Mouse (Mus musculus): ENCODE results near the gene Elmsan1.

The Elmsan1 gene

DNA sequence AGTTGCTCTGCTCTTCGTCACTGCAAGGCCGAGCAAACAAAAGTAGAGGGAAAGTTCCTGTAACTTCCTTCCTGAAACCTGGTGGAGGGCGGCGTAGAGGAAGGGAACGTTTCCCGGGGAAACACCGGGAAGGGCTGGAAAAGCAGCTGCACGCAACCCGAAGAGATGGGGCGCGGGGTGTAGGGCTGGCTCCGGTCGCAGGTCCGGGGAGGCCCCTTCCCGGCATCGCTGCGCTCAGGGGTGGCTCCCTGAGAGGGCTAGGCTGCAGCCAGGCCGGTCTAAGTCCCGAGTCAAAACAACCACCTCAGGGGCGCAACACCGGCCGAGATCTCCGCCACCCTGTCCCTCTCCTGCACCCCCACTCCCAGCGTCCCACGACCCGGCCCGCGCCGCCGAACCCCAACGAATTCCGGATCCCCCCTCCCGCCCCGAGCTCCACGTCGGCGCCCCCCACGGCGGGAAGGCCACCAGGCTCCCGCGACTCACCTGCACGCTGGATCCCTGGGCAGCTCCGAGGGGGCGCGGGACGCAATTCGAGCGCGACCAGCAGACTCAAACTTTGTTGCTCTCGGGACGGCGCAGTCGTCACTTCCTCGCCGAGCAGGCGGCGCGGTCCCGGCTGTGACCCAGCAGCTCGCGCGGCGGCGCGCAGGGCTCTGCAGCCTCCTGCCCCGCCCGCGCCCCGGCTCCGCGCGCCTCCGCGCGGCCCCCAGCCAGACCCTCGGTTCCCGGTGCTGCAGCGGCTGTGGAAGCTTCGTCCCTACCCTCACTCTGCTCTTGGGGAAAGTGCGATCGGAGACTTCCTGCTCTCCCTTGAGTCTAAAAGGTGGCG is at the start of gene Elmsan1:
Gene Elmsan1 (minus strand): TSS at position 593 of the 832 bp plus-strand sequence.
- WGBS: under 1% methylated on average over 82 of the region's 82 CpGs

DNA sequence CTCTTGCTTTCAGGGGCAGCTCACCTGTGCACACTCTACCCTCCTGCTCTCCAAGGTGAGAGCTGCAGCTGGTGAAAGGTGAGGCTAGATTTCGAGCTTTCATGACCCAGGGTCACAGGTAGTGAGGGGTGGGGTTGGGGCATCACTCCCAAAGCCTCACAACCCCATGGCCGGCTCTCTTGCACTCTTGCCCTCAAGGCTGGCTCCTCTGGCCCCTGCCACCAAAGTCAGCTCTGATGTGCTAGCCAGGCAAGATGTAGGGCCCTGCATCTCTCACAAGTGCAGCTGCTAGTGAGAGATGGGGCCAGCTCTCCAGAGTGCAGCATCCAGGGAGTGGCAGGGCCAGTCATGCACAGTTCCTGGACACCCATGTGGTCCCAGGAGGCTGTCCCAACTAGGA is 48.6 kb upstream of the Elmsan1 start:
- WGBS: 65% methylated on average over 2 of the region's 2 CpGs

DNA sequence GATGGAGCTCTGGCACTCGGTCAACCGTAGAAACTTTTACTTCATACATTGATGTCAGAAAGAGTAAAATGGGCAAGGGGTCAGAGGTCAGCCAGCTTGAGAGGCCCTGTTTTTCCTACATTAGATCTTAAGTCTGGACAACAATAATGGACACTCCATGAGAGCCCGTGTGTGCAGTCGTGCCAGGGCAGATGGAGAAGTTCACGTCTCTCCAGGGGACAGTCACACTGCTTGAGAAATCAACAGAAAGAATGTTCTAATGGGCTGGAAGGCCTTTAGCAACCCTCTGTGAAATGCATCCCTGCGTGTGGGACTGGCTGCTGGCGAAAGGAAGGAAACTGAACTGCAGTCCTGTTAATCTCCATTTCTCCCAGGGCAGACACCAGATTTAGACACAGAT is 41.7 kb upstream of the Elmsan1 start:
- 79% methylated on average over 7 of the region's 7 CpGs for WGBS

DNA sequence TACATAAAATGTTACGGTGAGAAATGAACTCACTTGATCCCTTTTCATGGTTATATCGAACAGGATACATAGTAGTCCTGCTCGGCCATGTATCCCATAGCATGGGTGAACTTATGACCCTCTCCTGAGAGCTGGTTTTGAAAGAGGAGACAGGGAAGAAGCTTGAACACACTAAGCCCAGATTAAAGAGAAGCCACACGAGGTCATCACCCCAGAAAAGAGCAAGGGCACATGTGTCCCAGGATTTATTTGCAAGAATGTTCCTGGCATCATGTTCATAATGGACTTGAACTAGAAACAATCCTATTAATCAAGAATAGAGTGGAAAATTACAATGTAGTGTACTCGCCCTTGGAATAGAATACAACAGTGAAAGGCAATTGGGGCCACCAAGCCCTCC is 36.2 kb upstream of the Elmsan1 start:
- 87% methylated on average over 5 of the region's 5 CpGs for WGBS

DNA sequence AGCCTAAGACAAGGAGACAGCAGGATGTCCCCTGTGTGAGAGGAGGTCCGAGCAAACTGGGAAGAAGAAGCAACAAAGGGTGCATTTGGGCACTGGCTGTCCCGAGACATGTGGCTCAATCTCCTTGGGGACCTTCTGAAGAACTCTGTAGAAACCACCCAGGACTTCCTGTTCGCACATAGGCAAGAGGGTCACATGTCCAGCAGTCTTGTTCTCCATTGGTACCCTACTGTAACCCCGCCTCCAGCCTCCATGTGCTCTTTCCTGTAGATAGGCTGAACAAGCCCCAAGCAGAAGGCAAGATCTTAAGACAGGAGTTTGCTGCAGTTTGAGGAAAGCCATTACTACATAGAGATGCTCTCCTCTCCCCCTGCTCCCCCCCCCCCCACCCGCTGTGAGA is 34.1 kb upstream of the Elmsan1 start:
- 91% methylated on average over 5 of the region's 5 CpGs for WGBS

DNA sequence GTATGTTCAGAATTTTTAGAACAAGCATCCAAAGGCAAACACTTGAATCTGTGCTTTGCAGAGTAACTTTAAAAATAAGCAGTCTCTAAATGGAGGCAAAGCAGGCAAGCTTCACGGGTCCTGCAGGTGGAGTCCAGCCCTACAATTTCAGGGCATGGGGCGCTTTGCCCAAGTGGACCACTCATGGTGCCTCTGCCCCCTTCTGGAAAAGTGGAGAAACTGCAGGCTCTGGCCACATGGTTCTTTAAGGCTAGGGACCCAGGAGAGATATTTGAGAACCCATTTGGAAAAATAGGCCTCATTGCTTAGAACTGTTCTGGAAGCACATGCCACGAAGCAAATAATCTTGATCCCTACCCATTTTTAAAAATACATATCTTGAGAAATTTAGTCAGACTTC is 30.5 kb upstream of the Elmsan1 start:
- WGBS: 25% methylated on average over 3 of the region's 3 CpGs

DNA sequence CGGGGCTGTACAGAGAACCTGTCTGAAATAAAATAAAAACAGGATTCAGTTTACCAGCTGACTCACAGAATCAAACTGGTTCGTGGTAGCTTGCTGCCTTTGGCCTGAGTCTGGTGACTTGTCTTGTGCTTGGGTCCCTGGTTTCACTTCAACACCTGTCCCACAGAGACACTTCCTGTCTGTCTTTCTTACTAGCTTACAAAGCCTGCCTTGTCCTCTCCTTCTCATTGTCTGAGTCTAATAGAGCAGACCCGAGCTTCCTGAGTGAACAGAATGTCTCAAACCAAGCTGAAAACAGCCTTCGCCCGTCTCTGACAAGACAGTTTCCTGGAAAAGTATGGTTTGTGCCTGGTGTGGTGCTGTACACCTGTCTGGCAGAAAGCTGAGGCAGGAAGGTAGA is 27.0 kb upstream of the Elmsan1 start:
- WGBS: 71% methylated on average over 5 of the region's 5 CpGs

DNA sequence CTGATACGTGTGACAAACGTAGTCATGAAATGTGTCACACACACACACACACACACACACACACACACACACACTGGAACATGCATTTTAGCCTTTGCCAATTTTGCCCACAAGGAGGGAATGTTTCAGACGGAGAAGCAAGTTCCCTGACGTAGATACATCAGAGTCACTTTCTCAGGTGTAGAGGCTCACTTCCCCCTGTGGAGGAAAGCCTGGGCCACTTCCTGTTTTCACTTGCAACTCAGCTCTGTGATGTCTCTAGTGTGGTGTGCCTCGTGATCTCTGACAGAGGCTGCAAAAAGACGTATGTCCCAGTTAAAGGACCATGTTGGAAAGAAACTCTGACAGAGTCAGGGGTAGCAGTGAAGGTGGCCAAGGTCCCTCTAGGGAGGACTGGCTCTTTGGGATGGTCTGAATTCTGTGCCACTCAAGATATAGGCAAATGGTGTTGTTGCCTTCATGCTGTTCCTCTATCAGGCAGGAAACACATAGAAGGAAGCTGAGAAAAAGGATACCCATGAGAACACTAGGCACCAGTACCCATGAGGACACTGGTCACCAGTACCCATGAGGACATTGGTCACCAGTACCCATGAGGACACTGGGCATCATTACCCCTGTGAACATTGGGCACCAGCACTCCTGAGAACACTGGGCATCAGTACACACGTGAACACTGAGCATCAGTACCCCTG is 24.5 kb upstream of the Elmsan1 start:
- 83% methylated on average over 7 of the region's 7 CpGs for WGBS

DNA sequence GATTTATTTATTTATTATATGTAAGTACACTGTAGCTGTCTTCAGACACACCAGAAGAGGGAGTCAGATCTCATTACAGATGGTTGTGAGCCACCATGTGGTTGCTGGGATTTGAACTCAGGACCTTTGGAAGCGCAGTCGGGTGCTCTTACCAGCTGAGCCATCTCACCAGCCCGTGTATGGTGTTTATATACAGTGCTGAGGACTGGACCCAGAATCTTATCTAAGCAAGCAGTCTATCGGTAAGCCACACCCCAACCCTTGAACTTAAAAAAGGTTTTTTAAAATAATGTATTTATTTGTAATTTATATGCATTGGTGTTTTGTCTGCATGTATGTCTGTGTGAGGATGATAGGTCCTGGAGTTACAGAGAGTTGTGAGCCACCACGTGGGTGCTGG is 18.4 kb upstream of the Elmsan1 start:
- WGBS: 94% methylated on average over 5 of the region's 5 CpGs

DNA sequence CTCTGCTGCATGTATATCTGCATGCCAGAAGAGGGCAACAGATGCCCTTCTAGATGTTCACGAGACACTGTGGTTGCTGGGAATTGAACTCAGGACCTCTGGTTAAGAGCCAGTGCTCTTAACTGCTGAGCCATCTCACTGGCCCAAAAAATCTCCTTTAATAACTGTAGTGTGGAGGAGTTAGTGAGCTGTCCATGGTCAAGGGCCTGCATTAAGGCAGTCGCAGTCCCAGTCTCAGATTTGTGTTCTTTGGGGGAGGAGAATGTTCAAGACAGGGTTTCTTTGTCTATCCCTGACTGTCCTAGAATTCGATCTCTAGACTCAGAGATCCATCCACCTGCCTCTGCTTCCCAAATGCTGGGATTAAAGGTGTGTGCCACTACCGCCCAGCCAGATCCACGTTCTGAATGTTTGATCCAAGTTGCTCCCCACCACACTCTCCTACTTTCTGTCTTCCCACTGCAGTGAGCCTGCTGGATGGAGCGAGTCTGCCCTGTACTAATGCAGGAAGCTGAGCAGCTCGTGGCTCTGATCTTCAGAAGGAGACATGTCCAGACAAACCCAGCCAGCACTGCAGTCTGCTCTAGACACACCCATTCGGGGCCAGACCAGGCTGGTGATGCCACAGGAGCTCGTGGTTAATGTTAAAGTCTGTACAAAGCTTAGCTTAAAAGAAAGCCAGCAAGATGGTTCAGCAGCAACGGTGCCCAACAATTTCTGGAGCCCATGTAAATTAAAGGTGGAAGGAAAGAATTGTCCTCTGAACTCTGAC is 17.5 kb upstream of the Elmsan1 start:
- 89% methylated on average over 10 of the region's 10 CpGs for WGBS

DNA sequence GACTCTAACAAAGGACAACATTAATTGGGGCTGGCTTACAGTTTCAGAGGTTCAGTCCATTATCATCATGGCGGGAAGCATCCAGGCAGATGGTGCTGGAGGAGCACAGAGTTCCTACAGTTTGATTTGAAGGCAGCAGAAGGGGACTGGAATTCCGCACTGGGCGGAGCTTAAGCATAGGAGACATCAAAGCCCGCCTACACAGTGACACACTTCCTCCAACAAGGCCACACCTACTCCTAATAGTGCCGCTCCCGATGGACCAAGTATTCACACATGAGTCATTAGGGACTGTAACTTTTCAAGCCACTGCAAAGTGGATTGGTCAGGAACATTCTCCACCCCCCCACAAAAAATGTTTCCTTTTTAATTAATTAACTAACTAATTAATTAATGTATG is 16.9 kb upstream of the Elmsan1 start:
- WGBS: 99% methylated on average over 6 of the region's 6 CpGs

DNA sequence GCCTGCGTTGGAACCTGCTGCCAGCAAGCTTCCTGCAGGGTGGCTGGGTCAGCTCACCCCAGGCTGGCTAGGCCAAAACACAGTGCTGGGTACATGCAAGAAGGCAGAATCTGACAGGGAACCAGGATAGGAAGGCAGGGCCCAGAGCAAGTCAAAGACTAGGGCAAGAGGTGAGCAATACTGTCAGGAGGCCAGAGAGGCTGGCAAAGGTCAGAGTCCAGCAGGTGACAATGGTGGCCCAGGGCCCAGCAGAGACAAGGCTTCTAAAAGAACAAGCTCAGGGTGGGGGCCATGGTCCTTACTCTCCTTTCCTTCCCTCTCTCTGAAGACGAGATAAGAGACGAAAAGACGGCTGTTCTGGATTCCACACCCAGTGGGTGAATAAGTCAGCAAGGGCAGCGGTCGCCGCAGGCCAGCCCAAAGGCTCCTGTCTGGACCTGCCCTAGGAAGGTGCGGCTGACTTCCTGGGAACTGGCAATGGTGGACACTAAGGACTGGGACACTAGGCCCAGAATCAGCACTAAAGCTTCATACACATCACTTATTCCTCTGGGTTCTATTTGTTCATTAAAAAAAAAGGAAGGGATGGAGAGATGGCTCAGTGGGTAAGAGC is 14.9 kb upstream of the Elmsan1 start:
- 94% methylated on average over 8 of the region's 8 CpGs for WGBS

DNA sequence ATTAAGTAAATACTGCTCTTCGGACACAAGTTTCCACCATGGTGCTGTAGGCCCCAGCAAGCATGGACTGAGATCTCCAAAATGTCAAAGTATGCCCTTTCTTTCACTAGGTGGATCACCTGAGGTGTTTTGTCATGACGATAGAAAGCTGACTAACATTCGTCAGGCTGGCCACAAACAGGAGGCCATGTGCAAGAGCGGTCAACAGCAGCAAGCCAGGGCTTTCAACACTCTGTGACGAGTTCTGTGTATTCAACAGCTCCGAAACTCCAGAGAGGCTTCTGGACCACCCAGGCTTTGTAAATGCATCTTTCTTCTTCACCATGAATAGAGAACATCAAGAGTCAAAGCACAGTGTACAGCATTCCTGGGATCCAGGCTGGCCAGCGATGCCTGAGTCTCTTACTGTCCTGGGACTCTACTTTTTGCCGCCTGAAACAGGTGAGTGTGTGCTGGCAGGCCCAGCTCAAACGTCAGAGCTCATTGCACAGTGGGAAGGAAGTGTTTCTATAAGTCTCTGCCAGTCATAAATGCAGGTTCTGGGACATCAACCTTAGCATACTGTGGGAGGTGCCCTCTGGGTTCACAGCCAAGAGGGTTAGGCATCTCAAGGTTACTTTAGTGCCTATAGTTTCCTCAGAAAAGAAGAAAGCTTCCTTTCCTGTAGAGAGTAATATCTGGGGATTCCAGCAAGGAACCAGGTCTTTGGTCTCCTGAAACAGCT is 7.6 kb upstream of the Elmsan1 start:
- WGBS: 88% methylated on average over 9 of the region's 9 CpGs

DNA sequence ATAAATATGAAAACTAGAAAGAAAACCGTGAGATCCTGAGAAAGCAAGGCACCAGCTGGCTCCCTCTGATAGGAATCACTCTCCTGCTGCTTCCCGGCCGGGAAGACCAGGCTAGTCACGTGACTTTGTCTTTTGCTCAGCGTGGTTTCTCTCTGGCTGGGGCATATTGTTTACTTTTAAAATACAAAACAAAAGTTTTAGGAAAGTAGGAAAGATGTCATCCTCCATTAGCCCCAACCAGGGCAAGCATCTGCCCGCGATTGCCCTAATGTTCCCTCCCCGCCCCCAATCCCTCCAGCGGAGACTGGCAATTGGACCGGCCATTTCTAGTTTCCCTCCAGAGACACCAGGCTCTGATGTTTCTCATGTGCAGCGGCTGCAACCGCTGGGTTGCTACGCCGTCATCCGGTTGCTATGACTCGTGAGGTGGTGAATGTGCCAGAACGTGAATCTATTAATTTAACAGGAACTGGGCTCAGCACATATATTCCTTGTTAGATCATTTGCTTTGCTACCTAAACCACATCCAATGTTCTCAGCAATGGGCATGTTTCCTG is 3.8 kb upstream of the Elmsan1 start:
- WGBS: 3% methylated on average over 17 of the region's 17 CpGs

DNA sequence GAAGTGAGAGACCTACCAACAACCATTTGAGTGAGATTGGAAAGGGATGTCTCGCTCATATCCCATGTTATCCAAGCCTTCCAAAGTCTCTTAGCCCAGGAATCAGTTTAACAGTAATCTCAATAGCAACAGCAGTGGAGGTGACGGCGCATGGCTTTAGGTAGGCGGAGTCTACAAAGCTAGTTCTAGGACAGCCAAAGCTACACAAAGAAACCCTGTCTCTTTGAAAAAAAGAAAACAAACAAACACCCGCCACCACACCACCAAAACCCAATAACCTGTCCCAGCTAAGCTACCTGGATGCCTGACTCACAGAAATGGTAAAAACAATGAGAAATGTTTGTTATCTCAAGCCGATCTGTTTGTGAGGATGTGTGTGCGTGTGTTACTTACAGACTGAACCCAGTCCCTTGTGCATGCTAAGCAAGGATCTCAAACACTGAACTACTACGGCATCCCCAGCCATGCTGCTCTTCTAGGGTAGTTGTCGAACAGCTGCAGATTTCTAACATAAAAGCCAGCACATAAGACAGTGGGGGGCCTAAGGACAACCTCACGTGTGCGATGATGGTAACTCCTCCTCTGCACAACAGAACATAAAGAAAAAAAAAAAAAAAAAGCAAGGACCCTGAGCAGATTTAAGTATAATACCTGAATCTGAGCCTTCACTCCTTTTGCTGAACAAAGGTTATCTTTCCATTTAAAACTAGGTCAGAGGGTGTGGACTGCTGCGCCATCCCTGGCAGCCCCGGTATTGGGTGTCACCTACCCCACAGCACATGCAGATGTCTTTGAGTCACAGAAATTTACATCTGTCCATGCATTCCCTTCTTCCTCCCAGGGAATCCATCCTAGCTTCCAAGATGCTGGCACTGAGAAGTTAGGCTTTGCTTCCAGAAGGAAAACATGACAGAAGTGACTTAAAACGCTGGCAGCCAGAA is 2.5 kb upstream of the Elmsan1 start:
- 81% methylated on average over 14 of the region's 14 CpGs for WGBS

DNA sequence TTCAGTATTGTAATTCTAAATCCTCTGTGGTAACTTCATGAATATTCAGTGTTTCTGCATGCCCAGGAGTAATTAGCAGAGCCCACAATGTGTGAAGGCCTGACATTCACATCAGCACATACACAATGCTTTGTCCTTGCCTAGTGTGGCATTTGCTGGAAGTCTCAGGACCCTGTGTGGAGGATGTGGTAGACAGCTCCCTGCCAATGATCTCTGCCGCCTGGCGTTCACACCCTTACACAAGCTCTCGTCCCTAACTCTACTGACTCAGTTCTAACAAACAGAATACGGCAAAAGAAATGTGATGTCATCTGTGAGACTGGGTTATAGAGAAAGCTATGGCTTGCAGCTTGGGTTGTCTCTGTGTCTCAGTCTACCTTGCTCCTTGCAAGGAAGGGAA is 1.8 kb upstream of the Elmsan1 start:
- WGBS: 43% methylated on average over 4 of the region's 4 CpGs

DNA sequence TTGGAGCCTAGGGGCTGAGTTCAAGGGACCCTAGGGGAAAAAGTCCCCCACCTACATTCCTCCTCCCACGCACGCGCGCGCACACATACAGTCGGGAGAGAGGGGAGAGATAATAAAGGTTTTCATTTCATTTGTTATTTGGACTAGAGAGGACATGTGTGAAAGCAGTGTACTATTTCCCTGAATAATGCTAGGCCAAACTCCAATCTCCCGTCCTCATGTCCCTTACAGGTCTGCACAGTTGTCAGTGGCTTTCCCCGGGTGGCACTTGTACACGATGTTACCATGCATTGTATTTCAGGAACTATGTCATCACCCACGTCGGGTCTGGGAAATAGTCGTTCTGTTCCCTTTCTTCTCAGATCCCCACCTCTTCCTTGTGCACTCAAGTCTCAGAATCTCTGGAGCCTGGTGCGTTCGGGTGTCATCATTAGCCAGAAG is 460 bp upstream of the Elmsan1 start:
- WGBS: 7% methylated on average over 14 of the region's 14 CpGs

DNA sequence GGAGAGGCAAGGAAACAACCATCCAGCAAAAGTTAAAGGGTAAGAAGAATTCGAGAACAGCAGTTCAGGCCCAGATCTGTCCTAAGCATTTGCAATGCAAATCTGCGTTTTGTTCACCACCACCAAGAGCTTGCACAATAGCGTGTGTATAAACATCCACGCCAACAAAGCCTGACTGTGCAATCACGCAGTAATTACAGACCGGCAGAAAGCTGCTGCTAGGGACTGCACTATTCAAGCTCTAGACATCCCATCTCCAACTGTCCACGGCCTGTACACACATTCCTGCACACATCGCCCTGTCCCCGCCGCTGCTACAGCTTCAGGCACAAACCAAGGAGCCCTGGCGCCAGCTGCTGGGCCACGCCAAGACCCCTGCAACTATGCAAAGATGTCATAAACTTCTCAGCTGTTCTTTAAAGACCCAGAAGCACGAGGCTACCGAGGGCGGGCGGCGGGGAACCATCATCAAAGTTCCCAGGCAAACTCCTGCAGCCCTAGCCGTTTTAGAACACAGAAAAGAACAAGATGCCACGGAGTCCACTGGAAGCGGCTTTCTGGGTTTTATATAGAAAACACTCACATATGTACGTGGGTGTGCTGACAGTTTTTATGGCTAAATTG is 1.1 kb downstream of the Elmsan1 start:
- WGBS: 12% methylated on average over 21 of the region's 21 CpGs

DNA sequence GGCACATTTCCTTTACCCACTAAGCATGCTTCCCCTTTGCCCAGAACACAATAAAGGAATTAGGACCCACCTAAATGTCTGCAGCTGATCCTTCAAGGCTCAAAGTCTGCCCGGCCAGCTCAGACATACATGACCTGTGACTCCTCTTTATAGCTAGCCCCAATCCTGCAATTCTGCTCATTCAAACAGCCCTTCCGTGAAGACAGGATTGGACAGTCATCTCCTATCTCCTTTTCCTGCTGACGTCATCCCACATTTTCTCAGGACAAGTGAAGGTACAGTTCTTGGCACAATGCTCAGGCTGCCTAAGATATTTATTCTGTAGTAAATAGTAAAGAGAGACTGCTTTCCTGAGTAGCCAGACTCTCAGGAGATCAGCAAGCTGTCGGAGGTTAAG is 1.6 kb downstream of the Elmsan1 start:
- WGBS: 32% methylated on average over 4 of the region's 4 CpGs
